Mouse (Mus musculus): Measurements from ENCODE around the gene Inpp5k. TPM values are rescaled to one million over a fixed set of nuclear protein-coding genes. Genes with fewer than 3 reads are reported as not detected.
"Not testable (repeated sequence)": the region's sequence is repeated elsewhere in the genome, so short reads cannot be mapped to it uniquely, and the experiment has no call there.

The Inpp5k gene
- total RNA-seq (2021), result 10 to 100 TPM; 32.7 to 33.5 TPM

- DNase-seq, result peak; percentile 94 to 95
- intact Hi-C loops (cut with DNase I), result loop anchor here (1.0 kb wide), 2 partner anchors 19 to 49 kb away; partner anchors contain the start of gene Crk
These were observed at the start of gene Inpp5k for GRCm38 (mm10) chr11:75630645-75631229. Gene Inpp5k (plus strand): TSS chr11:75630988.

GRCm38 (mm10) chr11:75581495-75582149 is 49.2 kb upstream of the Inpp5k start:
- intact Hi-C loops (cut with DNase I), result no loop called here
- no peak for DNase-seq

- intact Hi-C loops (cut with DNase I), result no loop called here
- DNase-seq, result no peak
These were observed 47.3 kb upstream of the Inpp5k start for GRCm38 (mm10) chr11:75583521-75583920.

- intact Hi-C loops (cut with DNase I), result no loop called here
- DNase-seq, result no peak
These were observed 45.7 kb upstream of the Inpp5k start for GRCm38 (mm10) chr11:75585061-75585460.

- intact Hi-C loops (cut with DNase I), result no loop called here
These were observed 44.8 kb upstream of the Inpp5k start for GRCm38 (mm10) chr11:75585978-75586377.

GRCm38 (mm10) chr11:75586963-75587362 is 43.8 kb upstream of the Inpp5k start:
- DNase-seq, result no peak
- intact Hi-C loops (cut with DNase I), result no loop called here

More at GRCm38 (mm10) chr11:75585978-75586377, 44.8 kb upstream of the Inpp5k start:
- no peak for DNase-seq

- DNase-seq, result peak; percentile 95 to 97
- intact Hi-C loops (cut with DNase I), result no loop called here
These were observed 43.1 kb upstream of the Inpp5k start, which contains the start of gene Pitpna for GRCm38 (mm10) chr11:75587493-75588284. Gene Pitpna (plus strand): TSS chr11:75588097.

- DNase-seq, result peak in 1 of 2 experiments; percentile 45
- intact Hi-C loops (cut with DNase I), result no loop called here
These were observed 42.4 kb upstream of the Inpp5k start for GRCm38 (mm10) chr11:75588285-75588941.

- intact Hi-C loops (cut with DNase I), result loop anchor here (5.0 kb wide), 1 partner anchor 35 kb away; no protein-coding TSS in a partner anchor
- DNase-seq, result no peak
These were observed 38.2 kb upstream of the Inpp5k start for GRCm38 (mm10) chr11:75592612-75593011.

- peak in 1 of 2 experiments; percentile 25 for DNase-seq
- intact Hi-C loops (cut with DNase I), result loop anchor here (5.0 kb wide), 1 partner anchor 33 kb away; no protein-coding TSS in a partner anchor
These were observed 36.4 kb upstream of the Inpp5k start for GRCm38 (mm10) chr11:75594431-75594830.

- no peak for DNase-seq
- intact Hi-C loops (cut with DNase I), result no loop called here
These were observed 35.4 kb upstream of the Inpp5k start for GRCm38 (mm10) chr11:75595404-75595803.

- intact Hi-C loops (cut with DNase I), result no loop called here
- no peak for DNase-seq
These were observed 35.0 kb upstream of the Inpp5k start for GRCm38 (mm10) chr11:75595816-75596215.

GRCm38 (mm10) chr11:75596726-75597255 is 34.0 kb upstream of the Inpp5k start:
- intact Hi-C loops (cut with DNase I), result no loop called here
- peak; percentile 54 to 61 for DNase-seq

- intact Hi-C loops (cut with DNase I), result no loop called here
- no peak for DNase-seq
These were observed 32.8 kb upstream of the Inpp5k start for GRCm38 (mm10) chr11:75598004-75598403.

GRCm38 (mm10) chr11:75599802-75600201 is 31.0 kb upstream of the Inpp5k start:
- intact Hi-C loops (cut with DNase I); DNase-seq: not testable (repeated sequence)

- DNase-seq, result no peak
- intact Hi-C loops (cut with DNase I), result no loop called here
These were observed 26.0 kb upstream of the Inpp5k start for GRCm38 (mm10) chr11:75604826-75605225.

GRCm38 (mm10) chr11:75605318-75605717 is 25.5 kb upstream of the Inpp5k start:
- DNase-seq, result no peak
- intact Hi-C loops (cut with DNase I), result no loop called here

GRCm38 (mm10) chr11:75608776-75609175 is 22.0 kb upstream of the Inpp5k start:
- intact Hi-C loops (cut with DNase I), result no loop called here
- no peak for DNase-seq

- DNase-seq, result no peak
- intact Hi-C loops (cut with DNase I), result no loop called here
These were observed 20.8 kb upstream of the Inpp5k start for GRCm38 (mm10) chr11:75610021-75610420.

GRCm38 (mm10) chr11:75614769-75615168 is 16.0 kb upstream of the Inpp5k start:
- intact Hi-C loops (cut with DNase I), result no loop called here
- DNase-seq, result no peak

All from heart, postnatal 36 days (tissue).